Mouse (Mus musculus) heart, embryonic 11.5 days (tissue): Measurements from ENCODE around the gene Arid1b. TPM values are rescaled to one million over a fixed set of nuclear protein-coding genes. Genes with fewer than 3 reads are reported as not detected.

Experiments
- ATAC-seq: fragments of 200-750 bp; cut with Nextera tagmentation; replicated peaks from 2 replicates; pipeline ENCODE4 v1.8.0; 2017; ENCODE audit warnings: moderate library complexity; ENCODE audit not compliant: insufficient number of reproducible peaks, low FRiP score, low TSS enrichment
- H3K27ac ChIP-seq: fragments of 300-500 bp; sonication (generic); 2 replicates; pipeline ENCODE4 v1.5.1; 2014; ENCODE audit warnings: mild to moderate bottlenecking, low read depth, low read length
- H3K27me3 ChIP-seq: fragments of 300-500 bp; sonication (generic); 2 replicates; pipeline ENCODE4 v1.6.1; 2014; ENCODE audit warnings: mild to moderate bottlenecking, low read length, mixed read lengths; ENCODE audit not compliant: control insufficient read depth, insufficient read depth
- H3K36me3 ChIP-seq: fragments of 300-500 bp; sonication (generic); 2 replicates; pipeline ENCODE4 v1.6.1; 2014; ENCODE audit warnings: mild to moderate bottlenecking, low read length, moderate library complexity, mixed read lengths; ENCODE audit not compliant: control insufficient read depth, insufficient read depth
- H3K4me1 ChIP-seq: fragments of 300-500 bp; sonication (generic); 2 replicates; pipeline ENCODE4 v1.6.1; 2014; ENCODE audit warnings: low read length; ENCODE audit not compliant: control insufficient read depth, insufficient read depth
- H3K4me2 ChIP-seq: fragments of 300-500 bp; sonication (generic); 2 replicates; pipeline ENCODE4 v1.6.1; 2014; ENCODE audit warnings: mild to moderate bottlenecking, moderate library complexity
- H3K4me3 ChIP-seq: fragments of 300-500 bp; sonication (generic); 2 replicates; pipeline ENCODE4 v1.5.1; 2014; ENCODE audit warnings: low read depth, low read length
- H3K9ac ChIP-seq: fragments of 300-500 bp; sonication (generic); 2 replicates; pipeline ENCODE4 v1.6.1; 2014; ENCODE audit warnings: mild to moderate bottlenecking, low read depth, low read length, moderate library complexity
- H3K9me3 ChIP-seq: fragments of 300-500 bp; sonication (generic); replicated peaks from 2 replicates; pipeline ENCODE4 v1.6.1; 2016; ENCODE audit warnings: low read length; ENCODE audit not compliant: control insufficient read depth
- WGBS: fragments of 180-500 bp; shearing (Covaris S2); extraction: QIAGEN DNeasy Blood & Tissue Kit; methylation state at CpG from one replicate; pipeline ENCODE4 v1.1.7; 2014; ENCODE audit not compliant: insufficient replicate concordance; 5-methylcytosine and 5-hydroxymethylcytosine counted together
- polyA plus RNA-seq: library from polyadenylated mRNA; unstranded; fragments of >200 nt; fragmentation: Nextera tagmentation; extraction: Ambion mirVana; gene quantifications from 2 replicates; pipeline ENCODE4 v1.2.1, GENCODE M21; 2014

The Arid1b gene
- polyA plus RNA-seq, 1 experiment from 2014 or later, result 8.2 TPM

DNA sequence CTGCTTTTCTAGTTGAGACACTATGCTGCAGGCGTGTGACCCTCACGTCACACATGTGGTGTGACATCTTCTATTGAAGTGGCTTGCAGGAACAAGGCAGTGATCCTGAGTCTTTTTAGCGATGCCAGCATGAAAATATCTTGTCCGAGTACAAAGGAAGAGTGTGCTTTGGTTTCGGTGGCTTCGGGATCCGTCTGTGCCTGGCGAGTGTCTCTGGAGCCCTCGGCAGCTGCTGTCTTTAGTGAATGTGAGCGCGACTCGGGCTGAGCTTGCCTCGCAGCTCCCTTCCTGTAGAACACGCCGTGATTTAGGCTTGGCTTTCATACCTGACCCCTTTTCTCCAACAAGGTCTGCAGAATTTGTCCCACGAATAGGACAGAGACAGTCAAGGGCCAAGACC is 275.6 kb downstream of the Arid1b start:
- ATAC-seq, result no peak
- no peaks in the 10 kb centered on the region for H3K36me3 ChIP-seq

DNA sequence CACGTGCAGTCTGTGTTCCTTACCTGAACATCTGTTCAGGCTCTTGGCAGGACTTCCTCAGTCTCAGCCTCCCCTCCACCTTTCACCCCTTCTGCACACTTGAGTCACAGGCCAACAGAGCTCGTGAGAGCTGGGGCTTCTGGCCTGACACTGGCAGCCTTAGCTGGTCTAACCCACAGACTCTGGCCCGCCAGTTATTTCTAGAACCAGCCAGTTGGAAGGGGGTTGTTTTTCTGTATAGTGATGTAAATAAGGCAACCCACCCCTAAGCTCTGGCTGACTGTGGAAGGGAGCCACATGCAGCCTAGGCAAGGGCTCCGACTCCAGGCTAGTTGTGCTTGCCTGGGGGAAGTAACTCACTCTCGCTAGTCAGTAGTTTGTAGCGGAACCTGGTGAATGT is 276.7 kb downstream of the Arid1b start:
- no peaks in the 10 kb centered on the region for H3K36me3 ChIP-seq
- no peak for ATAC-seq
- no peaks in the 10 kb centered on the region for H3K27me3 ChIP-seq
- H3K9me3 ChIP-seq, result no peaks in the 10 kb centered on the region
- no peak overlapping the region for H3K9ac ChIP-seq
- H3K4me2 ChIP-seq, result no peak overlapping the region
- H3K4me3 ChIP-seq, result no peak overlapping the region
- H3K4me1 ChIP-seq, result no peaks in the 10 kb centered on the region
- no peak overlapping the region for H3K27ac ChIP-seq
- WGBS, result 80% methylated on average over 6 of the region's 6 CpGs

More for the DNA sequence above, 275.6 kb downstream of the Arid1b start:
- H3K27me3 ChIP-seq, result no peaks in the 10 kb centered on the region
- H3K4me1 ChIP-seq, result no peaks in the 10 kb centered on the region
- H3K9me3 ChIP-seq, result no peaks in the 10 kb centered on the region
- H3K9ac ChIP-seq, result no peak overlapping the region
- no peak overlapping the region for H3K4me3 ChIP-seq
- H3K4me2 ChIP-seq, result no peak overlapping the region
- no peak overlapping the region for H3K27ac ChIP-seq
- 87% methylated on average over 16 of the region's 16 CpGs for WGBS

DNA sequence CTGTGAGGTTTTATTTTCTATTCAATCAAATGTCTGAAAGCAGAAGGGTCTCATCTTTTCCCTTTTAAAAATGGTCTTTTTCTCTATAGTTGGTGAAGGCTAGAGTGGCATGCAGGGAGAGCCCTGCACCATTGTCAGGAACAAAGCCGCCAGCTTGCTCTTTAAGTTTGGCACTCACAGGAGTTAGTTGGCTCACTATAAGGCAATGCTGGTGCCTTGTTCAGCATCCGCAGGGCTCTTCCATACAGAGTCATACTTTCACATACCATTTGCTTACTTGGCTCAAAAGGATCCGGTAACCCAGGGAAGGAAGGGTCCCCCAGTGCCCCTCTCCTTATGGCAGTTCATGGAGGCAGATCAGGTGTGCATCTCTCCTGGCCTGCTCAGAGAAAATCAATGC is 279.0 kb downstream of the Arid1b start:
- no peak for ATAC-seq
- no peak overlapping the region for H3K4me2 ChIP-seq
- no peaks in the 10 kb centered on the region for H3K27me3 ChIP-seq
- no peak overlapping the region for H3K27ac ChIP-seq
- no peaks in the 10 kb centered on the region for H3K9me3 ChIP-seq
- peaks cover 5% of the 10 kb centered on the region; the same call in 1 of the 2 replicates for H3K4me1 ChIP-seq
- H3K4me3 ChIP-seq, result no peak overlapping the region
- 88% methylated on average over 3 of the region's 3 CpGs for WGBS
- H3K36me3 ChIP-seq, result no peaks in the 10 kb centered on the region
- H3K9ac ChIP-seq, result no peak overlapping the region

DNA sequence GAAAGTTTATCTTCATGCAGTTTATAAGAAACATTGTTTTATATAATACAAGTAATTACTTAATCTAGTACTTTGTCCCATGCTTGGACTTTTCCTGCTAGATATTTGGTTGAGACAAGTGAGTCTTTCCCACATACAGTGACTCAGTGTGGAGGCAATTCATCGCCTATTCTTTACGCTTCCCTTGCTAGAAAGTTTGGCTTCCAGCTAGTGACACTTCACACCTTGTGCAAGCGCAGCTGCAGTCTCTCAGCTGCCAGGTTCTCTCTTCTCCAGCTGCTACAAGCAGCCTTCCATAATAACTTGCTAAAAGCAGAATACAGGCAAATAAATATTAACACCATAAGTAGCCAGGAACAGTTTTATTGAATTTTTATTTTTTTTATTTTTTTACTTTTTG is 279.6 kb downstream of the Arid1b start:
- no peaks in the 10 kb centered on the region for H3K9me3 ChIP-seq
- H3K27me3 ChIP-seq, result no peaks in the 10 kb centered on the region
- no peak overlapping the region for H3K27ac ChIP-seq
- ATAC-seq, result no peak
- no peak overlapping the region for H3K4me2 ChIP-seq
- H3K4me3 ChIP-seq, result no peak overlapping the region
- H3K36me3 ChIP-seq, result no peaks in the 10 kb centered on the region
- no peak overlapping the region for H3K9ac ChIP-seq
- H3K4me1 ChIP-seq, result peaks cover 7% of the 10 kb centered on the region; the same call in 1 of the 2 replicates
- 78% methylated on average over 3 of the region's 3 CpGs for WGBS

DNA sequence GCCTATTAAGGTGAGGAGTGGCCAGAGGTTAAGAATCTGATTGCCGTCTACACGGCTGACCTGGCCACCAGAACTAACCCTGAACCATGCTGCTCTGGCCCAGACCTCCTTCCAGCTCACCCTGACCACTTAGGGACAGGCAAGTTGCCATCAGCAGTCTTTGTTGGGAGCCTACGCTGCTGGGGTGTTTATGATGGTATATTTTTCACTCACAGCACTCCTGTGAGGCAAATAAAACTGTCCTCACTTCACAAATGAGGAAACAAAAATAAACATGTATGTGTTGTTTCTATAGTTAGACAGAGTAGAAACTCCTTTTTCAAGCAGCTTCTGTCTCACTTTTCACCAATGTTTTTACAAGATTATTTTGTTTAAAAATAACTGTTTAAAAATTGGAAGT is 280.3 kb downstream of the Arid1b start:
- H3K4me1 ChIP-seq, result peaks cover 7% of the 10 kb centered on the region; the same call in 1 of the 2 replicates
- WGBS, result 76% methylated on average over 3 of the region's 3 CpGs
- no peak overlapping the region for H3K27ac ChIP-seq

DNA sequence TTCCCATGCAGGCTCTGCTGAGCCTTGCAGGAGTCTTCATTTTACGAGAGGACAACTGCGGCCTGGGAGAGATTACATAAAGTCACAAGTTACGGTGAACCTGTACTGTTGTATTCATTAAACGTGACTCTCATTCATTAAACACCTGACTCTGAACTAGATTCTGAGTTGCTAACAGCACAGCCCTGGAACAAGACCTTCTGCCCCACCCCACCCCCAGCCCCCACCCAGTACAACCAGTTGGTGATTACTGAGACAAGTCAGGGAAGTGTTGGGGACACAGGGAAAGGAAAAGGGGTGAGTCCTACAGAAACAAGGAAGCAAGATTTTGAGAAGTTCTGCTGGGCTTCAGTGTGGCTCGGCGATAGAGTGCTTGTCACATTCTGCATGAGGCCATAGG is 281.6 kb downstream of the Arid1b start:
- Histone ChIP-seq H3K4me2 (no peak overlapping the region), H3K4me3 (no peak overlapping the region), H3K9me3 (no peaks in the 10 kb centered on the region), H3K9ac (no peak overlapping the region), H3K27me3 (no peaks in the 10 kb centered on the region), H3K36me3 (no peaks in the 10 kb centered on the region), H3K27ac (no peak overlapping the region), H3K4me1 (peaks cover 7% of the 10 kb centered on the region; the same call in 1 of the 2 replicates)
- WGBS, result 88% methylated on average over 6 of the region's 6 CpGs
- no peak for ATAC-seq

More for the DNA sequence above, 280.3 kb downstream of the Arid1b start:
- no peaks in the 10 kb centered on the region for H3K27me3 ChIP-seq
- no peak for ATAC-seq
- no peaks in the 10 kb centered on the region for H3K36me3 ChIP-seq
- H3K9ac ChIP-seq, result no peak overlapping the region
- no peak overlapping the region for H3K4me2 ChIP-seq
- H3K4me3 ChIP-seq, result no peak overlapping the region
- H3K9me3 ChIP-seq, result no peaks in the 10 kb centered on the region

DNA sequence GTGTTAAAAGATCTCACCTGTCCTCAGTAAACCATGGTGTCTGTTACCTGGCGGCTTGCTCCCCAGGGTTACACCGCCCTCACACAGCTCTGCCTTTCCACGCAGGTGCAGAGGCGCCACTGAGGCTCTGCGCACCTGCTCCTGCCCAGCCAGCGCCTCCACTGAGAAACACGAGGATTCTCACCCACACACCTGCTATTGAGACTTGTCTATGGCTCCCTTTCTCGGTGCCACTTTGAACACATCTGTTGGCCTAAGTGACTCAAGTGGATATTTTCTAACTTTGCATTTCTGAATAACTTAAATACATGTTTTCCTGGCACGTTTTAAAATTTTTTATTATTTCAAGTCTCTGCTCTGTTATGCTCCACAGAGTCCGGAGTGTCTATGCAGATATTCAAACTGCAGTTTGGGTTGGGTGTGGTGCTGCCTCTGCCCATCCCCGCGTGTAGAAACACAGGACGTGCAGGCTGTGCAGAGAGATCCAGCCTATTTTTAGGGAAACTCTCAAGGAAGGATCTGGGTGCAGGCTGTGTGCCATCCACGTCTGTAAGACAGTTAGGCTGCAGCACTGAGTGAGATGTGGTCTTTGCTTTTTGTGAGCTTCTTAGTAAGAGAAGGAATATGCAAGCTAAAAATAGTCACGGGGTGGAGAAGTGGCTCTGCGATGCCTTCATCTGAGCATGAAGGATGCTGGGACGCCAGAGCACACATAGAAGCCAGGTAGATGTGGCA is 283.2 kb downstream of the Arid1b start:
- Histone ChIP-seq H3K27me3 (no peaks in the 10 kb centered on the region), H3K27ac (no peak overlapping the region), H3K4me3 (no peak overlapping the region), H3K4me2 (no peak overlapping the region), H3K9ac (no peak overlapping the region), H3K9me3 (no peaks in the 10 kb centered on the region), H3K4me1 (peaks cover 10% of the 10 kb centered on the region; the same call in 1 of the 2 replicates), H3K36me3 (no peaks in the 10 kb centered on the region)
- WGBS, result 77% methylated on average over 17 of the region's 17 CpGs
- ATAC-seq, result no peak

DNA sequence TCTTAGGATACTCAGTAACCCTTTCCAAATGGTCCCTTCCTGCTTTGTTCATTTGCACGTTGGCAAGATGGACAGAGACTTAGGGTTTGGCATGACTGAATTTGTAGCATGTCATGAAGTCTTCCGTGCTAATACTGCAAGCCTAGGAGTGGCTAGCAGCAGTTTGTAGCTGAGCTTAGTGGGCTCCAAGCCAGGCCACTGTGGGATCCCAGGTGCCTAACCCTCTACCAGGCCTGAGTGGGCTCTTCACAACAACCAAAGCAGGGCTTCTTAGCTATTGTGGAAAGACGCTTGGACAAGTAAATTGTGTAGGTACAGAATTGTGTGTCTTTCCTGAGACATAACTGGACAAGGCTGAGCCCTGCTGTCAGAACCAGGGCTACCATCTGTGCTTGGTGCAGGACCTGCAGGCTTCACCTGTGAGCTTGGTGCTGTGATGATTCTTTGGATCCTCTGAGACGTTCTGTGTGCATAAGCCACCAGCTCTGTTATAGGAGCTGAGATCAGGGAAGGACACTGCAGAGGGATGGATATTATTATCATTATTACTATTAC is 286.4 kb downstream of the Arid1b start:
- ATAC-seq, result no peak
- WGBS, result 85% methylated on average over 4 of the region's 4 CpGs
- no peak overlapping the region for H3K27ac ChIP-seq
- peaks cover 16% of the 10 kb centered on the region; the same call in 1 of the 2 replicates for H3K4me1 ChIP-seq
- no peak overlapping the region for H3K4me2 ChIP-seq
- H3K27me3 ChIP-seq, result no peaks in the 10 kb centered on the region
- H3K9me3 ChIP-seq, result no peaks in the 10 kb centered on the region
- H3K4me3 ChIP-seq, result no peak overlapping the region
- H3K36me3 ChIP-seq, result no peaks in the 10 kb centered on the region
- H3K9ac ChIP-seq, result no peak overlapping the region

DNA sequence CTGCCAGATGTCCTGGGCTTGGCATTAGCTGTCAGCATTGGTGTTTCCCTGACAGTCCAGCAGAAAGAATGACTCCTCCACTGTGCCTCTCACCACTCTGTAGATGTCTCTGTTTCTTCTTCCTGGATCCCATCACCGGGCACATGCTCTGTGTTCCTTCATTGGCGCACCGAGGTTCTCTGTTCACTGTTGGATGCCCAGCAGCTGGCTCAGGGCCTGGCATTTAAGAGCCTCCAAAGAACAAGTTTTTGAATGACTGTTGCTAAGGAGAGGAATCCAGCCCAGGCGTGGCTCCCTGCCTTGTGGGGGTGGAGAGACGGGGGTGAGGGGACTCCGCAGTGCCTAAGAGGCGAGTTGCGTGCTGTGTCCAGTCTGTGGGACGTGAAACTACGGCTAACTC is 290.7 kb downstream of the Arid1b start:
- Histone ChIP-seq H3K4me1 (peaks cover 12% of the 10 kb centered on the region; the same call in 1 of the 2 replicates), H3K9me3 (no peaks in the 10 kb centered on the region), H3K36me3 (no peaks in the 10 kb centered on the region), H3K4me3 (no peak overlapping the region), H3K9ac (no peak overlapping the region), H3K4me2 (no peak overlapping the region), H3K27me3 (no peaks in the 10 kb centered on the region), H3K27ac (no peak overlapping the region)
- ATAC-seq, result no peak
- whole genome bisulfite sequencing, result 87% methylated on average over 10 of the region's 10 CpGs
